Mouse (Mus musculus): Measurements from ENCODE around the gene Plekhg3. TPM values are rescaled to one million over a fixed set of nuclear protein-coding genes. Genes with fewer than 3 reads are reported as not detected.

Plekhg3 gene
- total and polyA plus RNA-seq, 3 experiments, result 12.4 to 17.8 (median 12.5) TPM

DNA sequence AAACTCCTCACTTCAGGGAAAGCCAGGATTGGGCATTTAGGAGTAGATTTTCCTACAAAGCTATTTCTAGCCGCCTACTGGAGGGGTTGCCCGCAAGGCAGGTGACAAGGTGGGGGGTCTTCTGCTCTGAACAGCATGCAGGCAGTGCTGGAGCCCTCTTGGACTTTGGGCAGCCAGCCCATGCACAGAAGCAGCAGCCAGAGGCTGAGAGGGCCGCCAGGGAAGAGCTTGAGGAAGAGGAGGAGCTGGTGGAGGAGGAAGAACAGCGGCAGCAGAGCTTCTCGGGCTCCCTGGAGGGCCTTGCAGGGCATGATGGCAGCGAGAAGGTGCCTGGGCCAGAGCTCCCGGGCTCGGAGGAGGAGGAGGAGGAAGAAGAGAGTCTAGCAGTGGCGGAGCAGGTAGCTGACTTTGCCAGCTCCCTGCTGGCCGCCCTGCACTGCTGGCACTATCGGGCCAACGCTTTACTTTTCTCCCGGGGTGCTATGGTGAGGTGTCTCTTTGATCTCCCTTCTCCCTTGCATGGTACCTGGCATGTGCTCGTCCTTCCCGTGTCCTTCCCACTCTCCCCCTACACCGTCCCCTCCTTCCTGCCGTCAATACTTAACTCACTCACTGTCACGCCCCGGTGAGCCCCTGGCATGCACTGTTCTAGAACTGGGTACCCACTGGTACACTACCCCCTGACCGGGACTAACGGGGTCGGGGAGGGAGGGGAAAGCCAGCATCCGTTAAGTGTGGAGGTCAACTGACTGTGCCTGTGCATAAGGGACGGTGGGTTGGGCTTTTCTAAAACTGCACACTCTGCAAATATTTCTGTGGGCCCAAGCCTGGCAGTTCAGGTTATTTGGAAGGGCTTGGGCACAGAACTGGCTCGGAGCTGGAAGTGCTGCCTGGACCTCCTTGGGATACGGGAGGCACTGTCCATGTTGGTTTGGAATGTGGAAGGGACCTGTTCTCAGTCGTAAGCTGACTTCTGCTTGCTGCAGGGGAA, 41.9 kb downstream of the Plekhg3 start:
- ATAC-seq (ENCODE audit: extremely low read depth, insufficient number of reproducible peaks, low FRiP score, poor library complexity, severe bottlenecking) (no peak), DNase-seq (ENCODE audit: low spot score) (no peak)
- H3K27me3 ChIP-seq (ENCODE audit: insufficient read depth, low read length), result peaks cover 73% of the 10 kb centered on the region
- peaks cover 43% of the 10 kb centered on the region for H3K36me3 ChIP-seq (replicated peaks)
- TF ChIP-seq TAL1 (conservative IDR thresholded peaks at IDR 0.05; ENCODE audit: low read depth, low read length) (no peak), POLR2AphosphoS5 (IDR thresholded peaks at IDR 0.05; ENCODE audit: insufficient replicate concordance, low read depth, low read length) (no peak), GATA2 (IDR thresholded peaks at IDR 0.05; ENCODE audit: borderline replicate concordance, low read depth, low read length) (no peak), CTCF (IDR thresholded peaks at IDR 0.05; ENCODE audit: low read depth, low read length) (no peak), GATA1 (IDR thresholded peaks at IDR 0.05; ENCODE audit: borderline replicate concordance, low read length) (no peak)
- no peak overlapping the region for H3K4me3 ChIP-seq (ENCODE audit: low read depth, low read length)
- H3K9me3 ChIP-seq (replicated peaks), result no peaks in the 10 kb centered on the region
- H3K4me1 ChIP-seq (ENCODE audit: insufficient read depth, low read depth, low read length), result peaks cover 34% of the 10 kb centered on the region

- H3K36me3 ChIP-seq (replicated peaks), result peaks cover 50% of the 10 kb centered on the region
- TF ChIP-seq GATA2 (IDR thresholded peaks at IDR 0.05; ENCODE audit: borderline replicate concordance, low read depth, low read length) (no peak), TAL1 (conservative IDR thresholded peaks at IDR 0.05; ENCODE audit: low read depth, low read length) (no peak), POLR2AphosphoS5 (IDR thresholded peaks at IDR 0.05; ENCODE audit: insufficient replicate concordance, low read depth, low read length) (no peak), GATA1 (IDR thresholded peaks at IDR 0.05; ENCODE audit: borderline replicate concordance, low read length) (no peak), CTCF (IDR thresholded peaks at IDR 0.05; ENCODE audit: low read depth, low read length) (no peak)
- no peak for ATAC-seq (ENCODE audit: extremely low read depth, insufficient number of reproducible peaks, low FRiP score, poor library complexity, severe bottlenecking)
Measured at GRCm38 (mm10) chr12:76573381-76573780, 42.7 kb downstream of the Plekhg3 start.

DNA sequence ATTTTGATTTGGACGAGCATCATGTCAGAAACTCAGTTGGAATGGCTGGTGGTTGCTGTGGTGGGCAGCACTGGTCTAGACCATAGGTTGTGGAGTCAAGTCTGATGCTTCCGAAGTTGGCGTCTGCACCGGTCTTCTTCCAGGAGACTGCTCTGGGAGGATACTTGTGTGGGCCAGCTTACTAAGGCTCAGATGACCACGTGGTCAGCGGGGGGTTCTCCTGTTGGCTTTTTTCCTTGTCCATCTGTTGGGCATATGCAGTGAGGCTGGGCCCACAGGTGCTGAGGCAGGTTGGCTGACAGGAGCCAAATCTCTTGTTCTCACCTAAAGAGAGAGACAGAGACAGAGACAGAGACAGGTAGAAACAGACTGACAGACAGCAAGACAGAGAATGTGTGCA, 44.1 kb downstream of the Plekhg3 start:
- Histone ChIP-seq H3K4me3 (ENCODE audit: low read depth, low read length) (no peak overlapping the region), H3K36me3 (replicated peaks) (peaks cover 54% of the 10 kb centered on the region), H3K27me3 (ENCODE audit: insufficient read depth, low read length) (peaks cover 92% of the 10 kb centered on the region), H3K4me1 (ENCODE audit: insufficient read depth, low read depth, low read length) (peaks cover 45% of the 10 kb centered on the region), H3K9me3 (replicated peaks) (no peaks in the 10 kb centered on the region)
- TF ChIP-seq GATA1 (IDR thresholded peaks at IDR 0.05; ENCODE audit: borderline replicate concordance, low read length) (no peak), CTCF (IDR thresholded peaks at IDR 0.05; ENCODE audit: low read depth, low read length) (no peak), TAL1 (conservative IDR thresholded peaks at IDR 0.05; ENCODE audit: low read depth, low read length) (no peak), POLR2AphosphoS5 (IDR thresholded peaks at IDR 0.05; ENCODE audit: insufficient replicate concordance, low read depth, low read length) (no peak), GATA2 (IDR thresholded peaks at IDR 0.05; ENCODE audit: borderline replicate concordance, low read depth, low read length) (no peak)
- DNase-seq (ENCODE audit: low spot score), result no peak
- ATAC-seq (ENCODE audit: extremely low read depth, insufficient number of reproducible peaks, low FRiP score, poor library complexity, severe bottlenecking), result no peak

More at GRCm38 (mm10) chr12:76573381-76573780, 42.7 kb downstream of the Plekhg3 start:
- Histone ChIP-seq H3K9me3 (replicated peaks) (no peaks in the 10 kb centered on the region), H3K4me3 (ENCODE audit: low read depth, low read length) (no peak overlapping the region), H3K27me3 (ENCODE audit: insufficient read depth, low read length) (peaks cover 79% of the 10 kb centered on the region), H3K4me1 (ENCODE audit: insufficient read depth, low read depth, low read length) (peaks cover 43% of the 10 kb centered on the region)
- no peak for DNase-seq (ENCODE audit: low spot score)

DNA sequence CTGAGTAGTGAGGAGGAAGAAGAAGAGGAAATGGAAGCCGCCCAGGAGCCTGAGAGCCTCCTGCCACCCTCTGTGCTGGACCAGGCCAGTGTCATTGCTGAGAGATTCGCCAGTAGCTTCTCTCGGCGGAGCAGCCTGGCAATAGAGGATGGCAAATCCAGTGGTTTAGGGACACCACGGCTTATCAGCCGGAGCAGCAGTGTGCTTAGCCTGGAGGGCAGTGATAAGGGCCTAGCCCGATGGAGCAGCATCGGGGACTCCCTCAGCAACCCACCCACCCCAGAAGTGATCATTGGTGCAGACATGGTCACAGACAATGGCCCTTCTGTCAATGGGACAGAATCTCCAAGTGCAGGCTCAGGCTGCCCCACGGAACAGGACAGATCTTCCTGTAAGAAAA, 45.4 kb downstream of the Plekhg3 start:
- Histone ChIP-seq H3K4me3 (ENCODE audit: low read depth, low read length) (peak overlapping the region; percentile 44; the same call in 1 of the 2 replicates), H3K9me3 (replicated peaks) (no peaks in the 10 kb centered on the region), H3K36me3 (replicated peaks) (peaks cover 51% of the 10 kb centered on the region), H3K27me3 (ENCODE audit: insufficient read depth, low read length) (peaks cover 93% of the 10 kb centered on the region), H3K4me1 (ENCODE audit: insufficient read depth, low read depth, low read length) (peaks cover 45% of the 10 kb centered on the region)
- ATAC-seq (ENCODE audit: extremely low read depth, insufficient number of reproducible peaks, low FRiP score, poor library complexity, severe bottlenecking) (peak; percentile 93), DNase-seq (ENCODE audit: low spot score) (peak; percentile 90)
- no peak for TF ChIP-seq POLR2AphosphoS5 (IDR thresholded peaks at IDR 0.05; ENCODE audit: insufficient replicate concordance, low read depth, low read length)
- TF ChIP-seq CTCF (IDR thresholded peaks at IDR 0.05; ENCODE audit: low read depth, low read length), result no peak
- TF ChIP-seq TAL1 (conservative IDR thresholded peaks at IDR 0.05; ENCODE audit: low read depth, low read length), result peak; percentile 95
- TF ChIP-seq GATA2 (IDR thresholded peaks at IDR 0.05; ENCODE audit: borderline replicate concordance, low read depth, low read length), result 0 out of 2 replicates have a peak, but pooled peaks have one; percentile 36
- TF ChIP-seq GATA1 (IDR thresholded peaks at IDR 0.05; ENCODE audit: borderline replicate concordance, low read length), result no peak

DNA sequence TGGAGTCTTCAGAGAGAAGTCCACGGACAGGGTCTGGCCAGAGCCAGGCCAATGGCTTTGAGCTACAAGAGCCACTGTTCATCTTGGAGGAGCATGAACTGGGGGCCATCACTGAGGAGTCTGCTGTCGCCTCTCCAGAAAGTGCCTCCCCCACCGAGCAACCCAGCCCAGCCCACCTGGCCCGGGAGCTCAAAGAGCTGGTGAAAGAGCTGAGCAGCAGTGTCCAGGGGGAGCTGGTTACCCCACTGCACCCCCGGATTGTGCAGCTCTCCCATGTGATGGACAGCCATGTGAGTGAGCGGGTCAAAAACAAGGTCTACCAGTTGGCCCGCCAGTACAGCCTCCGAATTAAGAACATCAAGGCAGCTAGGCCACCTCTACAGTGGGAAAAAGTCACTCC, 46.1 kb downstream of the Plekhg3 start:
- H3K36me3 ChIP-seq (replicated peaks), result peaks cover 46% of the 10 kb centered on the region
- no peak overlapping the region; the same call in 1 of the 2 replicates for H3K4me3 ChIP-seq (ENCODE audit: low read depth, low read length)
- H3K9me3 ChIP-seq (replicated peaks), result no peaks in the 10 kb centered on the region
- DNase-seq (ENCODE audit: low spot score) (no peak), ATAC-seq (ENCODE audit: extremely low read depth, insufficient number of reproducible peaks, low FRiP score, poor library complexity, severe bottlenecking) (no peak)
- H3K4me1 ChIP-seq (ENCODE audit: insufficient read depth, low read depth, low read length), result peaks cover 45% of the 10 kb centered on the region
- TF ChIP-seq GATA2 (IDR thresholded peaks at IDR 0.05; ENCODE audit: borderline replicate concordance, low read depth, low read length) (no peak), GATA1 (IDR thresholded peaks at IDR 0.05; ENCODE audit: borderline replicate concordance, low read length) (no peak), CTCF (IDR thresholded peaks at IDR 0.05; ENCODE audit: low read depth, low read length) (no peak), TAL1 (conservative IDR thresholded peaks at IDR 0.05; ENCODE audit: low read depth, low read length) (no peak), POLR2AphosphoS5 (IDR thresholded peaks at IDR 0.05; ENCODE audit: insufficient replicate concordance, low read depth, low read length) (no peak)
- peaks cover 93% of the 10 kb centered on the region for H3K27me3 ChIP-seq (ENCODE audit: insufficient read depth, low read length)

- no peak for TF ChIP-seq POLR2AphosphoS5 (IDR thresholded peaks at IDR 0.05; ENCODE audit: insufficient replicate concordance, low read depth, low read length)
- Histone ChIP-seq H3K36me3 (replicated peaks) (peaks cover 37% of the 10 kb centered on the region), H3K4me3 (ENCODE audit: low read depth, low read length) (peak overlapping the region; percentile 30; the same call in 1 of the 2 replicates), H3K9me3 (replicated peaks) (no peaks in the 10 kb centered on the region), H3K27me3 (ENCODE audit: insufficient read depth, low read length) (peaks cover 93% of the 10 kb centered on the region), H3K4me1 (ENCODE audit: insufficient read depth, low read depth, low read length) (peaks cover 49% of the 10 kb centered on the region)
- no peak for ATAC-seq (ENCODE audit: extremely low read depth, insufficient number of reproducible peaks, low FRiP score, poor library complexity, severe bottlenecking)
- DNase-seq (ENCODE audit: low spot score), result peak; percentile 57
Measured at GRCm38 (mm10) chr12:76577858-76578257, 47.2 kb downstream of the Plekhg3 start.
